Mouse (Mus musculus) heart, embryonic 11.5 days (tissue): ENCODE data around the gene Adamts15. TPM values are rescaled to one million over a fixed set of nuclear protein-coding genes. Genes with fewer than 3 reads are reported as not detected.

Experiments used
- ATAC-seq: fragments of 200-750 bp; cut with Nextera tagmentation; replicated peaks from 2 replicates; pipeline ENCODE4 v1.8.0; 2017; ENCODE audit warnings: moderate library complexity; ENCODE audit not compliant: insufficient number of reproducible peaks, low FRiP score, low TSS enrichment
- H3K27ac ChIP-seq: fragments of 300-500 bp; sonication (generic); 2 replicates; pipeline ENCODE4 v1.5.1; 2014; ENCODE audit warnings: mild to moderate bottlenecking, low read depth, low read length
- H3K27me3 ChIP-seq: fragments of 300-500 bp; sonication (generic); 2 replicates; pipeline ENCODE4 v1.6.1; 2014; ENCODE audit warnings: mild to moderate bottlenecking, low read length, mixed read lengths; ENCODE audit not compliant: control insufficient read depth, insufficient read depth
- H3K36me3 ChIP-seq: fragments of 300-500 bp; sonication (generic); 2 replicates; pipeline ENCODE4 v1.6.1; 2014; ENCODE audit warnings: mild to moderate bottlenecking, low read length, moderate library complexity, mixed read lengths; ENCODE audit not compliant: control insufficient read depth, insufficient read depth
- H3K4me1 ChIP-seq: fragments of 300-500 bp; sonication (generic); 2 replicates; pipeline ENCODE4 v1.6.1; 2014; ENCODE audit warnings: low read length; ENCODE audit not compliant: control insufficient read depth, insufficient read depth
- H3K4me2 ChIP-seq: fragments of 300-500 bp; sonication (generic); 2 replicates; pipeline ENCODE4 v1.6.1; 2014; ENCODE audit warnings: mild to moderate bottlenecking, moderate library complexity
- H3K4me3 ChIP-seq: fragments of 300-500 bp; sonication (generic); 2 replicates; pipeline ENCODE4 v1.5.1; 2014; ENCODE audit warnings: low read depth, low read length
- H3K9ac ChIP-seq: fragments of 300-500 bp; sonication (generic); 2 replicates; pipeline ENCODE4 v1.6.1; 2014; ENCODE audit warnings: mild to moderate bottlenecking, low read depth, low read length, moderate library complexity
- H3K9me3 ChIP-seq: fragments of 300-500 bp; sonication (generic); replicated peaks from 2 replicates; pipeline ENCODE4 v1.6.1; 2016; ENCODE audit warnings: low read length; ENCODE audit not compliant: control insufficient read depth
- WGBS: fragments of 180-500 bp; shearing (Covaris S2); extraction: QIAGEN DNeasy Blood & Tissue Kit; methylation state at CpG from one replicate; pipeline ENCODE4 v1.1.7; 2014; ENCODE audit not compliant: insufficient replicate concordance; 5-methylcytosine and 5-hydroxymethylcytosine counted together
- polyA plus RNA-seq: library from polyadenylated mRNA; unstranded; fragments of >200 nt; fragmentation: Nextera tagmentation; extraction: Ambion mirVana; gene quantifications from 2 replicates; pipeline ENCODE4 v1.2.1, GENCODE M21; 2014

The Adamts15 gene
- polyA plus RNA-seq, 1 experiment from 2014 or later, result 5.7 TPM

GRCm38 (mm10) chr9:30940328-30940727 lies 18.1 kb upstream of the Adamts15 start:
- WGBS, result 6% methylated on average over 6 of the region's 6 CpGs
- no peak overlapping the region for H3K9ac ChIP-seq
- H3K4me2 ChIP-seq, result no peak overlapping the region
- no peak overlapping the region for H3K4me3 ChIP-seq
- ATAC-seq, result no peak
- H3K27me3 ChIP-seq, result peaks cover 47% of the 10 kb centered on the region
- no peaks in the 10 kb centered on the region for H3K36me3 ChIP-seq
- no peak overlapping the region for H3K27ac ChIP-seq
- H3K9me3 ChIP-seq, result 0 out of 2 replicates have a peak, but pooled peaks cover 2% of the 10 kb centered on the region
- 0 out of 2 replicates have a peak, but pooled peaks cover 5% of the 10 kb centered on the region for H3K4me1 ChIP-seq

GRCm38 (mm10) chr9:30936674-30937438 lies 14.6 kb upstream of the Adamts15 start:
- Histone ChIP-seq H3K9ac (no peak overlapping the region), H3K36me3 (no peaks in the 10 kb centered on the region), H3K4me3 (no peak overlapping the region), H3K4me2 (peak overlapping the region; percentile 42), H3K27me3 (peaks cover 18% of the 10 kb centered on the region), H3K9me3 (0 out of 2 replicates have a peak, but pooled peaks cover 2% of the 10 kb centered on the region), H3K4me1 (no peaks in the 10 kb centered on the region), H3K27ac (no peak overlapping the region)
- ATAC-seq, result no peak; the same call in 1 of the 2 replicates
- WGBS, result 29% methylated on average over 9 of the region's 9 CpGs

- H3K27ac ChIP-seq, result no peak overlapping the region
- no peak overlapping the region for H3K4me2 ChIP-seq
- H3K4me1 ChIP-seq, result no peaks in the 10 kb centered on the region
- ATAC-seq, result no peak
- H3K4me3 ChIP-seq, result no peak overlapping the region
- WGBS, result 57% methylated on average over 6 of the region's 6 CpGs
- 0 out of 2 replicates have a peak, but pooled peaks cover 2% of the 10 kb centered on the region for H3K9me3 ChIP-seq
- no peak overlapping the region for H3K9ac ChIP-seq
- H3K27me3 ChIP-seq, result peaks cover 4% of the 10 kb centered on the region; the same call in 1 of the 2 replicates
- H3K36me3 ChIP-seq, result no peaks in the 10 kb centered on the region
Measured at GRCm38 (mm10) chr9:30934827-30935226, 12.6 kb upstream of the Adamts15 start.

GRCm38 (mm10) chr9:30932346-30932745 lies 10.1 kb upstream of the Adamts15 start:
- Histone ChIP-seq H3K27me3 (peaks cover under 1% of the 10 kb centered on the region; the same call in 1 of the 2 replicates), H3K4me3 (no peak overlapping the region), H3K4me2 (no peak overlapping the region), H3K36me3 (no peaks in the 10 kb centered on the region), H3K4me1 (no peaks in the 10 kb centered on the region), H3K27ac (no peak overlapping the region), H3K9me3 (no peaks in the 10 kb centered on the region), H3K9ac (no peak overlapping the region)
- 61% methylated on average over 4 of the region's 4 CpGs for WGBS
- no peak for ATAC-seq

GRCm38 (mm10) chr9:30928759-30929158 lies 6.5 kb upstream of the Adamts15 start:
- H3K4me1 ChIP-seq, result no peaks in the 10 kb centered on the region
- 79% methylated on average over 2 of the region's 2 CpGs for WGBS

GRCm38 (mm10) chr9:30921261-30922103 lies 770 bp downstream of the Adamts15 start:
- no peaks in the 10 kb centered on the region for H3K36me3 ChIP-seq
- H3K9ac ChIP-seq, result peak overlapping the region; percentile 75
- H3K4me1 ChIP-seq, result peaks cover 16% of the 10 kb centered on the region; the same call in 1 of the 2 replicates
- no peak for ATAC-seq
- H3K27ac ChIP-seq, result no peak overlapping the region
- H3K4me3 ChIP-seq, result peak overlapping the region; percentile 69
- no peaks in the 10 kb centered on the region for H3K9me3 ChIP-seq
- H3K27me3 ChIP-seq, result peaks cover 11% of the 10 kb centered on the region
- WGBS, result 4% methylated on average over 56 of the region's 56 CpGs
- peak overlapping the region; percentile 91 for H3K4me2 ChIP-seq

More at GRCm38 (mm10) chr9:30928759-30929158, 6.5 kb upstream of the Adamts15 start:
- Histone ChIP-seq H3K9ac (no peak overlapping the region), H3K4me3 (no peak overlapping the region), H3K27me3 (no peaks in the 10 kb centered on the region), H3K4me2 (no peak overlapping the region), H3K36me3 (no peaks in the 10 kb centered on the region), H3K27ac (no peak overlapping the region), H3K9me3 (no peaks in the 10 kb centered on the region)
- no peak for ATAC-seq

- Histone ChIP-seq H3K4me2 (peak overlapping the region; percentile 91), H3K4me1 (peaks cover 16% of the 10 kb centered on the region; the same call in 1 of the 2 replicates), H3K9me3 (no peaks in the 10 kb centered on the region), H3K27ac (no peak overlapping the region), H3K27me3 (peaks cover 11% of the 10 kb centered on the region), H3K9ac (no peak overlapping the region), H3K36me3 (no peaks in the 10 kb centered on the region), H3K4me3 (peak overlapping the region; percentile 69)
- 10% methylated on average over 6 of the region's 6 CpGs for WGBS
- no peak for ATAC-seq
Measured at GRCm38 (mm10) chr9:30920736-30921135, 1.5 kb downstream of the Adamts15 start.

- 86% methylated on average over 9 of the region's 9 CpGs for WGBS
- H3K4me3 ChIP-seq, result no peak overlapping the region
- H3K27ac ChIP-seq, result no peak overlapping the region
- no peak for ATAC-seq
- H3K4me1 ChIP-seq, result peaks cover 17% of the 10 kb centered on the region; the same call in 1 of the 2 replicates
- no peak overlapping the region for H3K9ac ChIP-seq
- no peaks in the 10 kb centered on the region for H3K9me3 ChIP-seq
- H3K4me2 ChIP-seq, result peak overlapping the region; percentile 91
- H3K27me3 ChIP-seq, result peaks cover 11% of the 10 kb centered on the region
- H3K36me3 ChIP-seq, result no peaks in the 10 kb centered on the region
Measured at GRCm38 (mm10) chr9:30919686-30920085, 2.6 kb downstream of the Adamts15 start.
